Mouse (Mus musculus): Measurements from ENCODE around the gene Hspb1.

Hspb1 gene

GRCm38 (mm10) chr5:135913201-135913600, 25.5 kb downstream of the Hspb1 start:
- DNase-seq (ENCODE audit: low read depth), result no peak

GRCm38 (mm10) chr5:135914156-135914555, 26.4 kb downstream of the Hspb1 start:
- no peak for DNase-seq (ENCODE audit: low read depth)

GRCm38 (mm10) chr5:135916051-135916565, 28.4 kb downstream of the Hspb1 start:
- no peak for DNase-seq (ENCODE audit: low read depth)

GRCm38 (mm10) chr5:135916601-135917000, 28.9 kb downstream of the Hspb1 start:
- DNase-seq (ENCODE audit: low read depth), result no peak

- no peak for DNase-seq (ENCODE audit: low read depth)
These were observed 29.8 kb downstream of the Hspb1 start for GRCm38 (mm10) chr5:135917327-135918058.

GRCm38 (mm10) chr5:135918059-135918437, 30.3 kb downstream of the Hspb1 start:
- DNase-seq (ENCODE audit: low read depth), result no peak

- DNase-seq (ENCODE audit: low read depth), result no peak
These were observed 30.9 kb downstream of the Hspb1 start for GRCm38 (mm10) chr5:135918593-135918992.

GRCm38 (mm10) chr5:135919902-135920301, 32.2 kb downstream of the Hspb1 start:
- DNase-seq (ENCODE audit: low read depth), result no peak

GRCm38 (mm10) chr5:135923901-135924300, 36.2 kb downstream of the Hspb1 start:
- no peak for DNase-seq (ENCODE audit: low read depth)

- no peak for DNase-seq (ENCODE audit: low read depth)
These were observed 42.1 kb downstream of the Hspb1 start for GRCm38 (mm10) chr5:135929685-135930424.

GRCm38 (mm10) chr5:135931526-135931925, 43.8 kb downstream of the Hspb1 start:
- no peak for DNase-seq (ENCODE audit: low read depth)

- no peak for DNase-seq (ENCODE audit: low read depth)
These were observed 44.6 kb downstream of the Hspb1 start for GRCm38 (mm10) chr5:135932359-135932758.

- DNase-seq (ENCODE audit: low read depth), result no peak
These were observed 45.6 kb downstream of the Hspb1 start for GRCm38 (mm10) chr5:135933222-135933899.

- DNase-seq (ENCODE audit: low read depth), result peak; percentile 64
These were observed 46.3 kb downstream of the Hspb1 start for GRCm38 (mm10) chr5:135933900-135934441.

- peak; percentile 82 for DNase-seq (ENCODE audit: low read depth)
These were observed 46.9 kb downstream of the Hspb1 start, which contains the start of gene Ywhag for GRCm38 (mm10) chr5:135934481-135935175. Gene Ywhag, minus strand, starts transcription at chr5:135934616.

- no peak for DNase-seq (ENCODE audit: low read depth)
These were observed 47.4 kb downstream of the Hspb1 start for GRCm38 (mm10) chr5:135935176-135935523.

- no peak for DNase-seq (ENCODE audit: low read depth)
These were observed 48.0 kb downstream of the Hspb1 start for GRCm38 (mm10) chr5:135935641-135936190.

Measured in c-Kit-positive CD71-negative TER-119-negative erythroid progenitor cells, embryonic 14.5 days (primary cell).